Mouse (Mus musculus): ENCODE data around the gene Has1. TPM values are rescaled to one million over a fixed set of nuclear protein-coding genes. Genes with fewer than 3 reads are reported as not detected.

Gene Has1
- polyA plus RNA-seq, 1 experiment, result 0.08 TPM

GRCm38 (mm10) chr17:17830731-17831130 lies 24.3 kb downstream of the Has1 start:
- Histone ChIP-seq H3K27ac (ENCODE audit: insufficient read depth, low read depth, low read length) (0 out of 2 replicates have a peak overlapping the region, but pooled peaks have one; percentile 13), H3K4me3 (ENCODE audit: insufficient read depth, low read depth, low read length) (no peak overlapping the region), H3K4me1 (ENCODE audit: control insufficient read depth, insufficient read depth, low read length) (0 out of 2 replicates have a peak, but pooled peaks cover 5% of the 10 kb centered on the region), H3K36me3 (ENCODE audit: control insufficient read depth, insufficient read depth, low read length) (no peaks in the 10 kb centered on the region), H3K27me3 (replicated peaks; ENCODE audit: control insufficient read depth, insufficient read depth, low read length) (no peaks in the 10 kb centered on the region)
- WGBS, result 51% methylated on average over 7 of the region's 7 CpGs
- no peak for TF ChIP-seq CTCF (conservative IDR thresholded peaks at IDR 0.05; ENCODE audit: insufficient read depth, insufficient read length, low read depth, low read length)
- DNase-seq, result no peak

DNA sequence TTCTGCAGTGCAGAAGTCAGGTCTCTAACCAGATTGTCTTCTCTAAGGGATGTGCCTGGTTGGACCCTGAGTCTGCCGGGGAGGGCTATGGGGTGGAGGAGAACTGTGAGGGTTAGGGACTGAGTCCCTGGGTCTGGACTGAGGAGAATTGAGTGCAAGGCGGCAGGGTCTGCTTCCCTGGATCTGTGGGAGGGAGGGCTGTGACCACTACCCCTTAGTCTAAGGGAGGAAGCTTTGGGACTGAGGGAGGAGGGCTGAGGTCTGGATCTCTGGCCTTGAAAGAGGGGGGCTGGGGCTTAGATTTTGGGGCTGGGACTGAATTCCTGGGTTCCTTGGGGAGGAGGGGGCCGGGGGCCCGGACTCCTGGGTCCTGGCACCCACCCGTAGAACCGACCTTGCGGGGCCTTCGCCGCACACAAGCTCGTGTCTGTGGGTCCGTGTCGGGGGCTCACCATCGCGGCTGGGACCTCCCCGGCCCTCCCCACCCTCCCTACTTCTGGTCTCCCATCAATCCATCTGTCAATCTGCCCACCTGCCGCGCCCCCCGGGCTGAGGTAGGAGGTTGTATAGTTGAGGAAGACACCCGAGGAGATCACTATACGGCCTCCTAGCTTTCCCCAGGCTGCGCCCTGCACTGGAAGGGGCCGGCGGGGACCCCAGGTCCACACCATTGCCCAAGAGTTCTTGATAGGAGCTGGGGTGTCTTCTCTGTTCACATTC lies 25.0 kb downstream of the Has1 start:
- DNase-seq, result no peak
- H3K27me3 ChIP-seq (replicated peaks; ENCODE audit: control insufficient read depth, insufficient read depth, low read length), result no peaks in the 10 kb centered on the region
- H3K4me1 ChIP-seq (ENCODE audit: control insufficient read depth, insufficient read depth, low read length), result 0 out of 2 replicates have a peak, but pooled peaks cover 6% of the 10 kb centered on the region
- H3K4me3 ChIP-seq (ENCODE audit: insufficient read depth, low read depth, low read length), result peak overlapping the region; percentile 3; the same call in 1 of the 2 replicates
- H3K36me3 ChIP-seq (ENCODE audit: control insufficient read depth, insufficient read depth, low read length), result no peaks in the 10 kb centered on the region
- 37% methylated on average over 23 of the region's 23 CpGs for WGBS
- H3K27ac ChIP-seq (ENCODE audit: insufficient read depth, low read depth, low read length), result no peak overlapping the region
- no peak for TF ChIP-seq POLR2A (IDR thresholded peaks at IDR 0.05; ENCODE audit: low read depth, low read length)
- TF ChIP-seq CTCF (conservative IDR thresholded peaks at IDR 0.05; ENCODE audit: insufficient read depth, insufficient read length, low read depth, low read length), result no peak

DNA sequence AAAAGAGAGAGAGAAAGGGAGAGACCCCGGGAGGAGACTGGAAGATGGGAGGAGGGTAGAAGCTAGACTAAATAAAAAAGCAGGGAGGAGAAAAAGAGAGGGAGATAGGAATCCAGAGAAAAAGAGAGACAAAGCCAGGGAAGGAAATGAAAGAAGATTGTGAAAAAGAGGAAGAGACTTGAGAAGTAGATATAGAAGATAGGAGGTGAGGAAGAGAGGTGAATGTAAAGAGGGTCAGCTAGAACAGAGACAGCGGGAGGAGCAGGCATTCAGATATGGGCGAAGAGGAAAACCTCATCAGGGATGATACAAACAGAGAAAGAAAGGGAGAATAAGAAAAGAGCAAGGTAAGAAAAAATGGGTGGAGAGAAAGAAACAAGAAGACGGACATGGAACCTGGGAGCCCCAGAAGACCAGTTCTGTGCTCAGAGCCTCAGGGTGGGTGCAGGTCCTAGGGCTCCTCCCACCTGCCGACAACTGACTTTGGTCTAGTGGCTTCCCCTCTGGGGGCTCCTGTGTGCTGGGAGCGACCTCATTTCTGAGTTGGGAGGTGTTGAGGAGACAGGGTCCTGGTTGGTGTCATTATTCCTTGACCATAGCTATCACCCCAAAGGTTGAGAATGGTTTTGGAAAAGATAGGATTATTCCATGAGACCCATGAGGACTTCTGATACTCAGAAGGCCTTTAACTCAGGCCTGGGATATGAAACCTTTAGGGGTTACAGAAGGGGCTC lies 25.8 kb downstream of the Has1 start:
- no peak for DNase-seq

GRCm38 (mm10) chr17:17828191-17828981 lies 26.6 kb downstream of the Has1 start:
- H3K27me3 ChIP-seq (replicated peaks; ENCODE audit: control insufficient read depth, insufficient read depth, low read length), result no peaks in the 10 kb centered on the region
- 0 out of 2 replicates have a peak, but pooled peaks cover 6% of the 10 kb centered on the region for H3K4me1 ChIP-seq (ENCODE audit: control insufficient read depth, insufficient read depth, low read length)
- under 1% methylated on average over 11 of the region's 15 CpGs for WGBS
- TF ChIP-seq CTCF (conservative IDR thresholded peaks at IDR 0.05; ENCODE audit: insufficient read depth, insufficient read length, low read depth, low read length) (no peak), POLR2A (IDR thresholded peaks at IDR 0.05; ENCODE audit: low read depth, low read length) (no peak)
- peak; percentile 52 for DNase-seq
- no peaks in the 10 kb centered on the region for H3K36me3 ChIP-seq (ENCODE audit: control insufficient read depth, insufficient read depth, low read length)
- H3K4me3 ChIP-seq (ENCODE audit: insufficient read depth, low read depth, low read length), result peak overlapping the region; percentile 89
- peak overlapping the region; percentile 94 for H3K27ac ChIP-seq (ENCODE audit: insufficient read depth, low read depth, low read length)

More for the DNA sequence above, 25.8 kb downstream of the Has1 start:
- H3K27me3 ChIP-seq (replicated peaks; ENCODE audit: control insufficient read depth, insufficient read depth, low read length), result no peaks in the 10 kb centered on the region
- TF ChIP-seq CTCF (conservative IDR thresholded peaks at IDR 0.05; ENCODE audit: insufficient read depth, insufficient read length, low read depth, low read length) (no peak), POLR2A (IDR thresholded peaks at IDR 0.05; ENCODE audit: low read depth, low read length) (no peak)
- H3K36me3 ChIP-seq (ENCODE audit: control insufficient read depth, insufficient read depth, low read length), result no peaks in the 10 kb centered on the region
- H3K27ac ChIP-seq (ENCODE audit: insufficient read depth, low read depth, low read length), result peak overlapping the region; percentile 26
- WGBS, result 22% methylated on average over 6 of the region's 6 CpGs
- H3K4me3 ChIP-seq (ENCODE audit: insufficient read depth, low read depth, low read length), result peak overlapping the region; percentile 89; the same call in 1 of the 2 replicates
- H3K4me1 ChIP-seq (ENCODE audit: control insufficient read depth, insufficient read depth, low read length), result 0 out of 2 replicates have a peak, but pooled peaks cover 6% of the 10 kb centered on the region

- 0% methylated on average over 13 of the region's 13 CpGs for WGBS
- Histone ChIP-seq H3K27me3 (replicated peaks; ENCODE audit: control insufficient read depth, insufficient read depth, low read length) (no peaks in the 10 kb centered on the region), H3K4me1 (ENCODE audit: control insufficient read depth, insufficient read depth, low read length) (0 out of 2 replicates have a peak, but pooled peaks cover 6% of the 10 kb centered on the region), H3K4me3 (ENCODE audit: insufficient read depth, low read depth, low read length) (peak overlapping the region; percentile 89), H3K27ac (ENCODE audit: insufficient read depth, low read depth, low read length) (peak overlapping the region; percentile 94), H3K36me3 (ENCODE audit: control insufficient read depth, insufficient read depth, low read length) (no peaks in the 10 kb centered on the region)
- TF ChIP-seq POLR2A (IDR thresholded peaks at IDR 0.05; ENCODE audit: low read depth, low read length) (no peak), CTCF (conservative IDR thresholded peaks at IDR 0.05; ENCODE audit: insufficient read depth, insufficient read length, low read depth, low read length) (no peak)
- DNase-seq, result peak; percentile 77
These were observed 27.3 kb downstream of the Has1 start for GRCm38 (mm10) chr17:17827658-17828190.

- H3K4me3 ChIP-seq (ENCODE audit: insufficient read depth, low read depth, low read length), result peak within 1 kb of the TSS; percentile 89
- no peak for TF ChIP-seq CTCF (conservative IDR thresholded peaks at IDR 0.05; ENCODE audit: insufficient read depth, insufficient read length, low read depth, low read length)
- peak; percentile 97 for TF ChIP-seq POLR2A (IDR thresholded peaks at IDR 0.05; ENCODE audit: low read depth, low read length)
- WGBS, result 1% methylated on average over 40 of the region's 42 CpGs
- DNase-seq, result peak; percentile 96
- no peaks in the 10 kb centered on the region for H3K36me3 ChIP-seq (ENCODE audit: control insufficient read depth, insufficient read depth, low read length)
- H3K27me3 ChIP-seq (replicated peaks; ENCODE audit: control insufficient read depth, insufficient read depth, low read length), result no peaks in the 10 kb centered on the region
- H3K4me1 ChIP-seq (ENCODE audit: control insufficient read depth, insufficient read depth, low read length), result 0 out of 2 replicates have a peak, but pooled peaks cover 6% of the 10 kb centered on the region
- H3K27ac ChIP-seq (ENCODE audit: insufficient read depth, low read depth, low read length), result peak within 1 kb of the TSS; percentile 94
These were observed 28.0 kb downstream of the Has1 start, which contains the start of gene Spaca6 for GRCm38 (mm10) chr17:17826751-17827657. Gene Spaca6 (plus strand): TSS chr17:17827158.

Data from kidney, adult 2 months (tissue).